Mouse (Mus musculus): ENCODE data around the gene Synpo2.

DNA sequence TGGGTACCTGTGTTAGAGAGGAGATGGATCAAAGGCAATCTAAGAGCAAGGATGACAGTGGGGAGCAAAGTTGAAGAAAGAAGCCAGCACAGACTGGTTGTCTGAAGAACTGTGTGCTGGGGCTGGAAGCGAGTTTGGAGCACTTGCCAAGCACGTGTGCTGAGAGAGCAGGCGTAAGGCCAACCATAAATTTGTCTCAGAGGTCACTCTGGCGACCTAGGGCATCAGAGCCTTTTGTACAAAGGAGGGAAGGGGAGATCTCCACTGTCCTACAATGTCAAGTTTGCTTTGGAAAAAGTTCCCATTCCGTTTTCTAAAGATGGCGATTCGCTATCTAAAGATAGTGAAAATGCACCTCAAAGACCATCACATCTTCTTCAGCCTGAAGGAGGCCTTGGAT is 107.9 kb downstream of the Synpo2 start:
- TF ChIP-seq CTCF (IDR thresholded peaks at IDR 0.05; ENCODE audit: low read depth, low read length) (no peak), POLR2A (IDR thresholded peaks at IDR 0.05; ENCODE audit: borderline replicate concordance, low read depth, low read length) (no peak)

Data from bone marrow macrophage, adult 2 months (primary cell).